Mouse (Mus musculus) ES-Bruce4 (cell line): ENCODE measurements around the gene Frmd8.

Experiments used
- CTCF ChIP-seq: IDR thresholded peaks from one replicate; pipeline ENCODE4 v1.8.1; 2011; ENCODE audit warnings: low read depth, low read length
- EP300 ChIP-seq: IDR thresholded peaks from 2 replicates; pipeline ENCODE4 v1.6.1; 2011; ENCODE audit warnings: low read depth, low read length; ENCODE audit not compliant: insufficient read depth
- POLR2A ChIP-seq: IDR thresholded peaks from one replicate; pipeline ENCODE4 v1.8.1; 2011; ENCODE audit warnings: low read length; ENCODE audit not compliant: insufficient read depth

- TF ChIP-seq CTCF (no peak), POLR2A (no peak), EP300 (no peak)
Observed at GRCm38 (mm10) chr19:5868096-5868495, 7.0 kb downstream of the Frmd8 start.
